Mouse (Mus musculus) C2C12 (cell line): ENCODE measurements at regions not wholly inside any gene's neighbourhood (a gene's known extent, or its start where the extent isn't known, plus 50 kb on each side); places are given as distances from the start of the nearest gene placed in this dataset.
"Not testable (repeated sequence)": the region's sequence is repeated elsewhere in the genome, so short reads cannot be mapped to it uniquely, and the experiment has no call there.

Source experiments
- H3K27me3 ChIP-seq: one replicate; pipeline ENCODE4 v1.6.1; 2011; ENCODE audit not compliant: control insufficient read depth, insufficient read depth, insufficient read length
- H3K36me3 ChIP-seq: one replicate; pipeline ENCODE4 v1.6.1; 2011; ENCODE audit not compliant: control insufficient read depth, insufficient read depth
- H3K4me3 ChIP-seq: one replicate; pipeline ENCODE4 v1.5.1; 2011; ENCODE audit warnings: mild to moderate bottlenecking, control low read depth; ENCODE audit not compliant: poor library complexity, insufficient read depth, severe bottlenecking
- H3K79me2 ChIP-seq: one replicate; pipeline ENCODE4 v1.6.1; 2011; ENCODE audit not compliant: control insufficient read depth, insufficient read depth
- H3K79me3 ChIP-seq: one replicate; pipeline ENCODE4 v1.6.1; 2011; ENCODE audit warnings: low read depth, control low read depth
- H3ac ChIP-seq: one replicate; pipeline ENCODE3; 2011; ENCODE audit warnings: low read depth; ENCODE audit not compliant: control insufficient read depth, insufficient read length
- CEBPB ChIP-seq: IDR thresholded peaks from one replicate; pipeline ENCODE4 v1.6.1; 2011; ENCODE audit warnings: low read depth, mild to moderate bottlenecking, control low read depth, moderate library complexity
- CTCF ChIP-seq: IDR thresholded peaks from one replicate; pipeline ENCODE4 v1.5.1; 2011; ENCODE audit not compliant: control insufficient read depth, insufficient read depth, insufficient read length
- FOSL1 ChIP-seq: IDR thresholded peaks from one replicate; pipeline ENCODE4 v1.8.0; 2011; ENCODE audit warnings: mild to moderate bottlenecking, low read length; ENCODE audit not compliant: poor library complexity, insufficient read depth, severe bottlenecking
- MAX ChIP-seq: IDR thresholded peaks from one replicate; pipeline ENCODE4 v1.6.1; 2011; ENCODE audit warnings: mild to moderate bottlenecking, control low read depth
- MYOD1 ChIP-seq: IDR thresholded peaks from one replicate; pipeline ENCODE4 v1.6.1; 2011; ENCODE audit warnings: low read depth; ENCODE audit not compliant: control insufficient read depth, insufficient read length
- MYOG ChIP-seq: IDR thresholded peaks from one replicate; pipeline ENCODE4 v1.6.1; 2011; ENCODE audit not compliant: control insufficient read depth, insufficient read length; ENCODE audit errors: extremely low read depth
- USF1 ChIP-seq: IDR thresholded peaks from one replicate; pipeline ENCODE4 v1.6.1; 2011; ENCODE audit warnings: low read depth, mild to moderate bottlenecking, control low read depth, moderate library complexity

DNA sequence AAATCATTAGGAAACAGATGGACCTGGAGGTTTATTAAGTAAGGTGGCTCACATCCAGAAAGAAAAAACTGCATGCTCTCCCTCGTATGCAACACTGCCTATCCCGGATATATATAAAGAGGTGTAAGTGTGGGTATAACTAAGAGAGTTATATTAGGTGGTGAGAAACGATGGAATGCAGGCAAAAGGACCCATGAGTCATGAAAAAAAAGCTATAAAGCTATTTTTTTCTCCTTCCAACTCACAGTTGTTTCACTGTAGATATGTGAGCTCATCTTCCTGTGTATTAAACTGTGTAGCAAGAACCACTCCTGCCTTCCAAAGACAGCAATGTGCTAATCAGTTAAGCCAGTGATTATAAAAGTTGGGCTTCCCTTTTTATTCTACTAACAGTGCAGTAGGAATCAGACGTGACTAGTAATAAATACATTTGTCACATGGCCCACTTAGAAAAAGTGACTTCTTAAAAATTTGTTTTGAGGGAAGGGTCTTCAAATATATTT is 51.4 kb upstream of the Bdh1 start:
- not testable (repeated sequence) for H3K36me3 ChIP-seq, H3K4me3 ChIP-seq, H3K79me2 ChIP-seq, H3K79me3 ChIP-seq, H3ac ChIP-seq, H3K27me3 ChIP-seq

DNA sequence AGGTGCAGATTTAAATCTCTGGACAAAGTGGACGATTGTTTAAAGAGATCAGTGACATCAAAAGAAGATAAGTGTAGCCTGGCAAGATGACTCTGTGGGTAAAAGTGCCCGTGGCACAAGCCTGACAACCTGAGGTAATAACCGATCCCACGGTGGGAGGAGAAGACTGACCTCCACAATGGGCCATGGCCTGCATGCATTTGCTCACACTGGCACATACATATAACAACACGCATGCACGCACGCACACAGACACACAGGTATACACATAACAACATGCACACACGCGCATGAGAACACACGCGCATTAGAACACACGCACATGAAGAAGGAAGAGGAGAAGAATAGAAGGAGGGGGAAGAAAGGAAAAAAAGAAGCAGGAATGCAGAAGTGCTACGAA is 52.2 kb upstream of the Bdh1 start:
- Histone ChIP-seq H3K79me2 (no peaks in the 10 kb centered on the region), H3K79me3 (no peaks in the 10 kb centered on the region), H3K4me3 (no peak overlapping the region), H3ac (no peak overlapping the region), H3K27me3 (no peaks in the 10 kb centered on the region), H3K36me3 (no peaks in the 10 kb centered on the region)
- no peak for TF ChIP-seq USF1
- TF ChIP-seq MYOD1, result no peak
- no peak for TF ChIP-seq MAX
- TF ChIP-seq CTCF, result no peak
- no peak for TF ChIP-seq CEBPB
- no peak for TF ChIP-seq MYOG
- TF ChIP-seq FOSL1, result no peak

DNA sequence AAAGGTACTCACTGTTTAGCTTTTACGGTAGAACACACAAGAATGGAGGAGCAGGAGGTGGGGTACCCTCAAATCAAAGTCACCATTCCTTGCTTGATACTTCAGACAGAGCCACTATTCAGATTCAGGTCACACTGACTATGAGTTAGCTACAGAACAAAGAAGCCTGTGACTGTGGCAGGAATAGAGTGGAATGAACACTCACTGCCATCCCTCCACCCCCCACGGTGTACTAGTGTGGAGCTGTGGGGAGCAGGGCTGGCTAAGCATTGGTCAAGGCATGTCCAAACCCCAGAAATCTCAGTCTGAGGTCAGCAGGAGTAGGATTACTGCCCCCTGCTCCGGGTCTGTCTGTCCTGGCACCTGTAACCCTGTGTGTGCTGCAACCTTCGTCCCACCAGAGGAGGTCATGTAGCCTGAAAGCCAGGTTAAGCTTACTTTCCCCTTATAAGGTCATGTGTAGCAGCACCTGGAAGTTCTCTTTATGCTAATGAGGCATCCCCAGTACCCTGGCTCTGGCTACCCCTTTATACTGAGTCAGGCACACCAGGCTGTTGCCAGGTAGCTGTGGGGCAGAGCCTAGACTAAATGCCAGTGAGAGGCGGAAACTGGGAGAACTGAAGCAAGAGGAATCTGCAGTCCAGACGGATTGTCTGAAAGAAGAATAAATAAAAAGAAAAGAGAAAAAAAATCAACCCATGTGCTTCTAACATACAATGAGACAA is 53.1 kb upstream of the Apod start:
- Histone ChIP-seq H3K79me3 (no peaks in the 10 kb centered on the region), H3K4me3 (no peak overlapping the region), H3K36me3 (no peaks in the 10 kb centered on the region), H3K79me2 (no peaks in the 10 kb centered on the region), H3K27me3 (no peaks in the 10 kb centered on the region), H3ac (no peak overlapping the region)
- TF ChIP-seq MYOD1, result no peak
- no peak for TF ChIP-seq MAX
- no peak for TF ChIP-seq FOSL1
- no peak for TF ChIP-seq CTCF
- no peak for TF ChIP-seq CEBPB
- TF ChIP-seq MYOG, result no peak
- TF ChIP-seq USF1, result no peak

DNA sequence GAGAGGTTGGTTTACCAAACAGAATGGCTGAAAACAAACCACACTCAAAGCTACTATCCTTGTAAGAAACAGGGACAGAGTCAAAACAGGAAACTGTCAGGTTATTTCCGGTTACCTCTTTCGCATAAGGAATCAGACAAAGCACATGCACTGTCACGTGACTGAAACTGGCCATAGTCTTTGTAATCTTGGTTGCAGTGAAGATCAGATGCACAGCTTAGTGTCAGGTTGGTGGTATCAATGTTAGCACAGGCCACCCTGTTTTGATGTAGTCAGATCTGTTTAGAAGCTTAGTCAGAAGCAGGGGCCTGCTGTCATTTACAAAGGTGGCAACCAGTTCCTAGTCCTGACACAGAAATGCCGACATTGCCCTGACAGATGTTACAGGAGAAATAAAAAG is 51.4 kb upstream of the Apod start:
- H3K79me2 ChIP-seq, result no peaks in the 10 kb centered on the region
- no peaks in the 10 kb centered on the region for H3K79me3 ChIP-seq
- TF ChIP-seq USF1, result peak; percentile 38
- TF ChIP-seq FOSL1, result no peak
- no peaks in the 10 kb centered on the region for H3K27me3 ChIP-seq
- H3K4me3 ChIP-seq, result no peak overlapping the region
- no peaks in the 10 kb centered on the region for H3K36me3 ChIP-seq
- no peak overlapping the region for H3ac ChIP-seq

DNA sequence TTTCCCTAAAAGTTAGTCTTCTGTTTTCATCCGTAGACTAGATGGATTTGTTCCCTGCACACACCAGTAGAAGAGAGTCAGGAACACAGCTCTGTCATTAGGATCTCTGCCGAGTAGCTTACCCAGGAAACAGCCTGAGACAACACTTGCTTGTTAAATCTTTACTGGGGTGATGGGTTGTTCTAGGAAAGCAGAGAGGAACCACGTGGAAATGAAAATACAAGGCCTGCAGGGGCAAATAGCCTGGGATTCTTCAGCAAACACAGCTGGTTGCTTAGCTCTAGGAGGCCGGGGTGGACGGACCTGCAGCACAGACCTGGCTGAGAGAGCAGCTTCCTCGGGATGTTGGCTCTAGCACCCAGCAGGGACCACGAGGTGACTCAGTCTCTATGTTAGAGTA is 49.9 kb upstream of the Apod start:
- TF ChIP-seq CTCF (no peak), MYOD1 (no peak), FOSL1 (no peak), USF1 (no peak)

More for the DNA sequence above, 49.9 kb upstream of the Apod start:
- Histone ChIP-seq H3K27me3 (no peaks in the 10 kb centered on the region), H3K4me3 (no peak overlapping the region), H3K79me2 (no peaks in the 10 kb centered on the region), H3K79me3 (no peaks in the 10 kb centered on the region), H3K36me3 (no peaks in the 10 kb centered on the region), H3ac (no peak overlapping the region)
